In genomic region chr2:9989649-9990547, GRCm38 (mm10) we compare ENCODE assay signal across 21 mouse cellular contexts. TPM values are rescaled to one million over a fixed set of nuclear protein-coding genes. Genes with fewer than 3 reads are reported as not detected.
DNase-seq lines count a peak whose midpoint lies in the region; ATAC-seq lines count a peak whose summit lies in the region.
"Had no signal": no experiment of that assay in that cellular context is flagged by ENCODE, and none has a peak within 500 bp of the region (broad histone marks: within the 10 kb centered on the region; RNA-seq: fewer than 3 reads in every experiment).

No protein-coding gene starts in this region.

- WGBS in heart, embryonic 10.5 days, result 74% methylated on average over 17 of the region's 17 CpGs
- WGBS in liver, embryonic 11.5 days, result 78% methylated on average over 17 of the region's 17 CpGs
- WGBS in forebrain, embryonic 11.5 days, result 74% methylated on average over 17 of the region's 17 CpGs
- 81% methylated on average over 17 of the region's 17 CpGs for WGBS in midbrain, embryonic 11.5 days

- H3K4me2 ChIP-seq in liver, embryonic 11.5 days, result no peak overlapping the region
- H3K4me2 ChIP-seq in forebrain, embryonic 11.5 days (ENCODE audit: low read depth, low read length, severe bottlenecking), result no peak overlapping the region
- no peak overlapping the region for H3K4me2 ChIP-seq in midbrain, embryonic 11.5 days
- H3K4me2 ChIP-seq: embryonic facial prominence, embryonic 13.5 days had no signal

- H3K9me3 ChIP-seq in heart, embryonic 10.5 days, result no peaks in the 10 kb centered on the region
- H3K9me3 ChIP-seq in liver, embryonic 11.5 days (ENCODE audit: control insufficient read depth, low read length), result no peaks in the 10 kb centered on the region
- H3K9me3 ChIP-seq in forebrain, embryonic 11.5 days (ENCODE audit: control insufficient read depth, low read length), result no peaks in the 10 kb centered on the region
- H3K9me3 ChIP-seq in midbrain, embryonic 11.5 days (ENCODE audit: control insufficient read depth, low read length), result no peaks in the 10 kb centered on the region
- H3K9me3 ChIP-seq: embryonic facial prominence, embryonic 13.5 days; midbrain, embryonic 10.5 days had no signal

- 0 out of 2 replicates have a peak, but pooled peaks have one; percentile 12 for ATAC-seq in liver, embryonic 11.5 days (replicated peaks; ENCODE audit: low FRiP score)
- no peak for ATAC-seq in forebrain, embryonic 11.5 days (replicated peaks; ENCODE audit: low FRiP score)
- no peak for ATAC-seq in midbrain, embryonic 11.5 days (ENCODE audit: low FRiP score)
- ATAC-seq: forebrain, postnatal 0 days; hindbrain, embryonic 16.5 days; intestine, postnatal 0 days had no signal

- no peak overlapping the region for H3K4me3 ChIP-seq in heart, embryonic 10.5 days
- H3K4me3 ChIP-seq in liver, embryonic 11.5 days (ENCODE audit: low read depth, low read length), result no peak overlapping the region
- H3K4me3 ChIP-seq in forebrain, embryonic 11.5 days (ENCODE audit: low read depth, low read length), result no peak overlapping the region
- H3K4me3 ChIP-seq in midbrain, embryonic 11.5 days (ENCODE audit: low read depth, low read length), result no peak overlapping the region
- H3K4me3 ChIP-seq: embryonic facial prominence, embryonic 13.5 days; gastrocnemius, adult 2 months; midbrain, embryonic 10.5 days had no signal

- no peaks in the 10 kb centered on the region for H3K27me3 ChIP-seq in heart, embryonic 10.5 days (ENCODE audit: insufficient read depth, poor library complexity, severe bottlenecking)
- no peaks in the 10 kb centered on the region for H3K27me3 ChIP-seq in liver, embryonic 11.5 days (replicated peaks; ENCODE audit: control insufficient read depth, insufficient read depth, low read length)
- H3K27me3 ChIP-seq in forebrain, embryonic 11.5 days (ENCODE audit: control insufficient read depth, insufficient read depth, low read length), result no peaks in the 10 kb centered on the region
- H3K27me3 ChIP-seq in midbrain, embryonic 11.5 days (ENCODE audit: control insufficient read depth, insufficient read depth, low read length), result no peaks in the 10 kb centered on the region
- H3K27me3 ChIP-seq: embryonic facial prominence, embryonic 13.5 days had no signal

- no peaks in the 10 kb centered on the region for H3K36me3 ChIP-seq in heart, embryonic 10.5 days
- no peaks in the 10 kb centered on the region for H3K36me3 ChIP-seq in liver, embryonic 11.5 days (ENCODE audit: control insufficient read depth, insufficient read depth, low read length)
- H3K36me3 ChIP-seq in forebrain, embryonic 11.5 days (ENCODE audit: control insufficient read depth, insufficient read depth, low read length), result no peaks in the 10 kb centered on the region
- no peaks in the 10 kb centered on the region for H3K36me3 ChIP-seq in midbrain, embryonic 11.5 days (ENCODE audit: control insufficient read depth, insufficient read depth, low read length)
- H3K36me3 ChIP-seq: embryonic facial prominence, embryonic 13.5 days; midbrain, embryonic 10.5 days had no signal

- DNase-seq in heart, embryonic 10.5 days (ENCODE audit: low spot score), result peak; percentile 53
- no peak for DNase-seq in heart, adult 8-10 months (ENCODE audit: low spot score)
- DNase-seq in liver, embryonic 11.5 days (ENCODE audit: low spot score), result no peak
- DNase-seq in liver, result no peak
- peak; percentile 20 for DNase-seq in forelimb bud, embryonic 11.5 days (ENCODE audit: low read depth, low spot score)
- peak; percentile 50 for DNase-seq in mesoderm, embryonic 11.5 days (ENCODE audit: low read depth, low spot score)
- DNase-seq in forebrain, embryonic 11.5 days (ENCODE audit: low spot score), result no peak
- DNase-seq in midbrain, embryonic 11.5 days (ENCODE audit: low spot score, missing footprints), result no peak
- DNase-seq: adrenal gland, postnatal 25 days; cerebellum, adult 11-12 months; cerebellum, postnatal 25 days; forebrain, postnatal 0 days; gastrocnemius, adult 2 months; heart, adult 11 months; heart, postnatal 36 days; lung, adult 18-20 months; thymus, postnatal 4 days had no signal

- H3K4me1 ChIP-seq in heart, embryonic 10.5 days, result peaks cover 13% of the 10 kb centered on the region
- H3K4me1 ChIP-seq in liver, embryonic 11.5 days (replicated peaks; ENCODE audit: control insufficient read depth, insufficient read depth, low read length), result no peaks in the 10 kb centered on the region; the same call in 1 of the 2 replicates
- H3K4me1 ChIP-seq in forebrain, embryonic 11.5 days (replicated peaks; ENCODE audit: control insufficient read depth, insufficient read depth, low read length), result peaks cover 6% of the 10 kb centered on the region
- peaks cover 6% of the 10 kb centered on the region for H3K4me1 ChIP-seq in midbrain, embryonic 11.5 days (ENCODE audit: control insufficient read depth, insufficient read depth, low read length)

- H3K27ac ChIP-seq in heart, embryonic 10.5 days, result no peak overlapping the region
- H3K27ac ChIP-seq in liver, embryonic 11.5 days (ENCODE audit: low read depth, low read length), result no peak overlapping the region
- no peak overlapping the region for H3K27ac ChIP-seq in forebrain, embryonic 11.5 days (ENCODE audit: low read depth, low read length)
- H3K27ac ChIP-seq in midbrain, embryonic 11.5 days (ENCODE audit: low read depth, low read length), result no peak overlapping the region
- H3K27ac ChIP-seq: embryonic facial prominence, embryonic 13.5 days; gastrocnemius, adult 2 months; midbrain, embryonic 10.5 days had no signal

- H3K9ac ChIP-seq in liver, embryonic 11.5 days (ENCODE audit: low read depth, low read length), result no peak overlapping the region
- no peak overlapping the region for H3K9ac ChIP-seq in forebrain, embryonic 11.5 days (ENCODE audit: low read length)
- no peak overlapping the region for H3K9ac ChIP-seq in midbrain, embryonic 11.5 days (ENCODE audit: low read length)
- H3K9ac ChIP-seq: embryonic facial prominence, embryonic 13.5 days; forebrain, postnatal 0 days had no signal

RNA-seq across cellular contexts. Expression of gene Taf3, which starts 58.5 kb away (rescaled TPM):
- polyA plus RNA-seq in heart, embryonic 10.5 days (2016; fragmentation: Nextera tagmentation; extraction: Ambion mirVana), result 10.2 and 12.2 TPM in 2 replicates
- total RNA-seq in heart, adult 8-10 months (2022), result 1 to 10 TPM; 7.7 to 8.8 (median 8.0) TPM
- polyA plus RNA-seq in liver, embryonic 11.5 days (2014; fragmentation: Nextera tagmentation; extraction: Ambion mirVana), result 14.9 and 18.6 TPM in 2 replicates
- 18.8 and 19.4 TPM in 2 replicates for polyA plus RNA-seq in forebrain, embryonic 11.5 days (2014; fragmentation: Nextera tagmentation; extraction: Ambion mirVana)
- polyA plus RNA-seq in midbrain, embryonic 11.5 days (2014; fragmentation: Nextera tagmentation; extraction: Ambion mirVana), result 17.0 and 17.7 TPM in 2 replicates

Comparison
In these comparisons a context has a peak if more than half of its experiments do, and no peak if none do; other contexts are left out.
1. DNase-seq: peak in heart, embryonic 10.5 days (single experiment), forelimb bud, embryonic 11.5 days (single experiment) and mesoderm, embryonic 11.5 days (single experiment); none in heart, adult 8-10 months (single experiment), liver, embryonic 11.5 days (single experiment), liver (single experiment), forebrain, embryonic 11.5 days (single experiment) and midbrain, embryonic 11.5 days (single experiment).